Mouse (Mus musculus) MEL (cell line): ENCODE measurements around the gene Unc5cl. TPM values are rescaled to one million over a fixed set of nuclear protein-coding genes. Genes with fewer than 3 reads are reported as not detected.

Source experiments
- DNase-seq: peaks from one replicate; pipeline ENCODE4 v3.0.0; 2011; ENCODE audit warnings: low read depth, low spot score
- H3K27ac ChIP-seq: 2 replicates; pipeline ENCODE4 v1.5.1; 2012; ENCODE audit warnings: low read depth, mild to moderate bottlenecking, control low read depth, low read length, moderate library complexity; ENCODE audit not compliant: control insufficient read depth
- H3K27me3 ChIP-seq, 2 experiments: fragments of 150-350 bp in 1 of 2; sonication (generic) in 1 of 2; 2 replicates each; pipeline ENCODE4 v1.6.1; 2012; ENCODE audit warnings: low read length in 2 of 2, mild to moderate bottlenecking in 2 of 2, improper control_type of control experiment in 1 of 2, moderate library complexity in 1 of 2; ENCODE audit not compliant: insufficient read depth in 2 of 2, control insufficient read depth in 1 of 2
- H3K36me3 ChIP-seq, 2 experiments: 2 replicates each; pipeline ENCODE4 v1.6.1; 2012 to 2014; ENCODE audit warnings: low read length in 2 of 2, improper control_type of control experiment in 1 of 2, inconsistent platforms in 1 of 2, mild to moderate bottlenecking in 1 of 2; ENCODE audit not compliant: insufficient read depth in 2 of 2, control insufficient read depth in 1 of 2
- H3K4me1 ChIP-seq, 2 experiments: fragments of 150-350 bp in 1 of 2; sonication (generic) in 1 of 2; 2 replicates each; pipeline ENCODE4 v1.6.1; 2012; ENCODE audit warnings: low read length in 2 of 2, improper control_type of control experiment in 1 of 2, mild to moderate bottlenecking in 1 of 2; ENCODE audit not compliant: insufficient read depth in 2 of 2, control insufficient read depth in 1 of 2
- H3K4me3 ChIP-seq, 2 experiments: fragments of 150-350 bp in 1 of 2; sonication (generic) in 1 of 2; 2 replicates each; pipeline ENCODE4 v1.5.1; 2012; ENCODE audit warnings: low read depth in 2 of 2, low read length in 2 of 2, mild to moderate bottlenecking in 2 of 2, moderate library complexity in 2 of 2, control low read depth in 1 of 2, improper control_type of control experiment in 1 of 2; ENCODE audit not compliant: control insufficient read depth in 1 of 2, insufficient read depth in 1 of 2
- H3K79me2 ChIP-seq: 2 replicates; pipeline ENCODE4 v1.6.1; 2012; ENCODE audit warnings: mild to moderate bottlenecking, low read length, moderate library complexity; ENCODE audit not compliant: control insufficient read depth, poor library complexity, insufficient read depth
- H3K9ac ChIP-seq: 2 replicates; pipeline ENCODE4 v1.6.1; 2012; ENCODE audit warnings: low read depth, mild to moderate bottlenecking, control low read depth, low read length, moderate library complexity; ENCODE audit not compliant: control insufficient read depth, poor library complexity, severe bottlenecking
- H3K9me3 ChIP-seq: fragments of 150-350 bp; sonication (generic); replicated peaks from 2 replicates; pipeline ENCODE4 v1.6.1; 2012; ENCODE audit warnings: mild to moderate bottlenecking, low read length, improper control_type of control experiment, moderate library complexity; ENCODE audit not compliant: insufficient read depth
- BHLHE40 ChIP-seq: IDR thresholded peaks from 2 replicates; pipeline ENCODE4 v1.6.1; 2012; ENCODE audit warnings: low read depth, mild to moderate bottlenecking, inconsistent platforms, low read length, improper control_type of control experiment, borderline replicate concordance
- CHD1 ChIP-seq: IDR thresholded peaks from 2 replicates; pipeline ENCODE4 v1.6.1; 2012; ENCODE audit warnings: low read depth, mild to moderate bottlenecking, inconsistent platforms, low read length, improper control_type of control experiment
- CHD2 ChIP-seq: IDR thresholded peaks from 2 replicates; pipeline ENCODE4 v1.6.1; 2011; ENCODE audit warnings: low read length, improper control_type of control experiment
- CTCF ChIP-seq, 3 experiments: IDR thresholded peaks in 2 of 3; conservative IDR thresholded peaks in 1 of 3; 2 replicates each; pipeline ENCODE4 v1.5.1; 2011 to 2012; ENCODE audit warnings: low read length in 3 of 3, low read depth in 2 of 3, mild to moderate bottlenecking in 2 of 3, improper control_type of control experiment in 1 of 3, inconsistent platforms in 1 of 3, mixed read lengths in 1 of 3, moderate library complexity in 1 of 3; ENCODE audit not compliant: control insufficient read depth in 1 of 3, insufficient read depth in 1 of 3, poor library complexity in 1 of 3, severe bottlenecking in 1 of 3
- ELF1 ChIP-seq: IDR thresholded peaks from 2 replicates; pipeline ENCODE4 v1.6.1; 2014; ENCODE audit warnings: low read depth, mild to moderate bottlenecking, inconsistent platforms, low read length, improper control_type of control experiment, moderate library complexity
- EP300 ChIP-seq, 2 experiments: IDR thresholded peaks; 2 replicates each; pipeline ENCODE4 v1.6.1; 2011; ENCODE audit warnings: improper control_type of control experiment in 2 of 2, low read length in 2 of 2, low read depth in 1 of 2, mild to moderate bottlenecking in 1 of 2
- GABPA ChIP-seq: IDR thresholded peaks from 2 replicates; pipeline ENCODE4 v1.6.1; 2012; ENCODE audit warnings: low read depth, mild to moderate bottlenecking, inconsistent platforms, low read length, improper control_type of control experiment, moderate library complexity
- GATA1 ChIP-seq: IDR thresholded peaks from 2 replicates; pipeline ENCODE4 v1.6.1; 2011; ENCODE audit warnings: low read depth, low read length, improper control_type of control experiment
- JUND ChIP-seq: IDR thresholded peaks from 2 replicates; pipeline ENCODE4 v1.6.1; 2011; ENCODE audit warnings: low read depth, mild to moderate bottlenecking, improper control_type of control experiment, low read length
- KAT2A ChIP-seq: conservative IDR thresholded peaks from 2 replicates; pipeline ENCODE4 v1.6.1; 2012; ENCODE audit warnings: low read depth, low read length, improper control_type of control experiment, inconsistent platforms
- MAX ChIP-seq: IDR thresholded peaks from 2 replicates; pipeline ENCODE4 v1.6.1; 2011; ENCODE audit warnings: low read length, improper control_type of control experiment
- MAZ ChIP-seq: IDR thresholded peaks from 2 replicates; pipeline ENCODE4 v1.6.1; 2012; ENCODE audit warnings: low read depth, mild to moderate bottlenecking, inconsistent platforms, low read length, improper control_type of control experiment
- MXI1 ChIP-seq: IDR thresholded peaks from 2 replicates; pipeline ENCODE4 v1.6.1; 2011; ENCODE audit warnings: mild to moderate bottlenecking, low read depth, low read length, improper control_type of control experiment
- MYC ChIP-seq: IDR thresholded peaks from 2 replicates; pipeline ENCODE4 v1.6.1; 2011; ENCODE audit warnings: low read depth, mild to moderate bottlenecking, low read length, improper control_type of control experiment, moderate library complexity
- POLR2AphosphoS2 ChIP-seq: IDR thresholded peaks from 2 replicates; pipeline ENCODE4 v1.6.1; 2011; ENCODE audit warnings: low read length, improper control_type of control experiment
- SIN3A ChIP-seq: IDR thresholded peaks from 2 replicates; pipeline ENCODE4 v1.6.1; 2012; ENCODE audit warnings: low read length, improper control_type of control experiment, inconsistent platforms
- SMC3 ChIP-seq: IDR thresholded peaks from 2 replicates; pipeline ENCODE4 v1.6.1; 2011; ENCODE audit warnings: low read depth, low read length, improper control_type of control experiment
- TBP ChIP-seq: IDR thresholded peaks from 2 replicates; pipeline ENCODE4 v1.8.0; 2011; ENCODE audit warnings: low read depth, low read length, improper control_type of control experiment
- TCF12 ChIP-seq: IDR thresholded peaks from 2 replicates; pipeline ENCODE4 v1.6.1; 2014; ENCODE audit warnings: low read depth, mild to moderate bottlenecking, inconsistent platforms, low read length, improper control_type of control experiment, moderate library complexity
- USF1 ChIP-seq: IDR thresholded peaks from 2 replicates; pipeline ENCODE4 v1.6.1; 2014; ENCODE audit warnings: low read depth, mild to moderate bottlenecking, inconsistent platforms, low read length, improper control_type of control experiment, moderate library complexity
- USF2 ChIP-seq, 2 experiments: IDR thresholded peaks; 2 replicates each; pipeline ENCODE4 v1.6.1; 2011 to 2012; ENCODE audit warnings: improper control_type of control experiment in 2 of 2, low read length in 2 of 2, borderline replicate concordance in 1 of 2, inconsistent platforms in 1 of 2, low read depth in 1 of 2, mild to moderate bottlenecking in 1 of 2; ENCODE audit not compliant: insufficient read depth in 1 of 2
- ZKSCAN1 ChIP-seq: IDR thresholded peaks from 2 replicates; pipeline ENCODE4 v1.6.1; 2012; ENCODE audit warnings: low read depth, mild to moderate bottlenecking, inconsistent platforms, low read length, improper control_type of control experiment, moderate library complexity
- ZMIZ1 ChIP-seq: IDR thresholded peaks from 2 replicates; pipeline ENCODE4 v1.6.1; 2012; ENCODE audit warnings: low read depth, mild to moderate bottlenecking, inconsistent platforms, low read length, improper control_type of control experiment, moderate library complexity
- ZNF384 ChIP-seq: IDR thresholded peaks from 2 replicates; pipeline ENCODE4 v1.6.1; 2012; ENCODE audit warnings: low read depth, mild to moderate bottlenecking, inconsistent platforms, low read length, improper control_type of control experiment
- polyA plus RNA-seq, 2 experiments: library from polyadenylated mRNA; stranded (reverse) in 1 of 2; unstranded in 1 of 2; fragments of >175 nt in 1 of 2; fragments of >200 nt in 1 of 2; gene quantifications; 2 replicates each; pipeline versions ENCODE4 v1.2.1 to v1.2.4; 2012; ENCODE audit warnings: low replicate concordance in 2 of 2, low read depth in 1 of 2; ENCODE audit not compliant: insufficient read length in 2 of 2, insufficient read depth in 1 of 2, missing spikeins in 1 of 2
- total RNA-seq: library from RNA; depleted of rRNA; stranded (reverse); fragments of 300-350 nt; gene quantifications from 2 replicates; pipeline ENCODE4 v1.2.3, GENCODE M21; 2012

Unc5cl gene
- total and polyA plus RNA-seq, 3 experiments, result 4.7 to 7.7 TPM; not detected in 1

GRCm38 (mm10) chr17:48557823-48558715 is 103.4 kb downstream of the Unc5cl start:
- Histone ChIP-seq H3K79me2 (no peaks in the 10 kb centered on the region), H3K9ac (no peak overlapping the region), H3K4me3 (no peak overlapping the region), H3K4me1 (no peaks in the 10 kb centered on the region)
- TF ChIP-seq SMC3 (no peak), MXI1 (no peak), ZKSCAN1 (no peak), GATA1 (no peak), EP300 (IDR thresholded peaks at IDR 0.05; ENCODE audit: low read depth in 1 of 2, low read length in 2 of 2) (no peak), MYC (no peak), CHD1 (no peak), GABPA (no peak), MAZ (no peak), CTCF (IDR thresholded peaks at IDR 0.05 in 2 of 3, conservative IDR thresholded peaks at IDR 0.05 in 1 of 3; ENCODE audit: control insufficient read depth in 1 of 3, insufficient read depth in 1 of 3, low read depth in 2 of 3, low read length in 3 of 3, poor library complexity in 1 of 3, severe bottlenecking in 1 of 3) (no peak), SIN3A (no peak), ZNF384 (no peak), CHD2 (no peak)
- TF ChIP-seq, all 39 proteins: peak for 0
- H3K36me3 ChIP-seq, result no peaks in the 10 kb centered on the region
- no peaks in the 10 kb centered on the region for H3K27me3 ChIP-seq
- peak; percentile 16 for DNase-seq
- no peaks in the 10 kb centered on the region for H3K9me3 ChIP-seq
- no peak overlapping the region for H3K27ac ChIP-seq

DNA sequence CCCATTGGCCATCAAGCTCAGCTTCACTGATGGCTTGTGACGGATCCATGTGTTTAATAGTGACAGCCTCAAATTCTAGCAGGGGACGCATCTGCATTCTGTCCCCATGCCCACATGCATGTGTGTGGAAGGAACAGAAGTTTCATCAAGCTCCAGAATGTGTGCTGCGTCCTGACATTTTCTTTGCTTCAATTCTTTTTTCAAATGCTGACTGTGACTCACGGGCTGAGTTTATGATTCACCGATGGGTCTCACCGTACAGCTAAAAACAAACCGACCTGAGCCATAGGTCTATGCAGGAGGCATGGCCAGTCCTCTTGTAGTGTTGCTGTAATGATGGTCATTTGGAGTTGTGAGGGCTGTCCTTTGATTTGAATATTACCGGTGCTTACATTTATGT is 110.2 kb downstream of the Unc5cl start:
- TF ChIP-seq USF1 (no peak), USF2 (IDR thresholded peaks at IDR 0.05; ENCODE audit: borderline replicate concordance in 1 of 2, insufficient read depth in 1 of 2, low read depth in 1 of 2, low read length in 2 of 2) (no peak), KAT2A (no peak), GABPA (no peak), ELF1 (no peak), TCF12 (no peak), SIN3A (no peak), JUND (no peak), MAX (no peak), ZMIZ1 (no peak), MAZ (no peak), ZNF384 (no peak), MYC (no peak), BHLHE40 (no peak), EP300 (IDR thresholded peaks at IDR 0.05; ENCODE audit: low read depth in 1 of 2, low read length in 2 of 2) (no peak), TBP (no peak), POLR2AphosphoS2 (no peak)
- no peaks in the 10 kb centered on the region for H3K9me3 ChIP-seq

More for the DNA sequence above, 110.2 kb downstream of the Unc5cl start:
- Histone ChIP-seq H3K4me3 (no peak overlapping the region), H3K4me1 (no peaks in the 10 kb centered on the region), H3K36me3 (no peaks in the 10 kb centered on the region), H3K27ac (no peak overlapping the region), H3K27me3 (no peaks in the 10 kb centered on the region), H3K79me2 (no peaks in the 10 kb centered on the region), H3K9ac (no peak overlapping the region)
- DNase-seq, result no peak
